Mouse (Mus musculus) myocyte (in vitro differentiated cells): ENCODE data around the gene Hivep2. TPM values are rescaled to one million over a fixed set of nuclear protein-coding genes. Genes with fewer than 3 reads are reported as not detected.

Source experiments
- H3K27me3 ChIP-seq: one replicate; pipeline ENCODE4 v1.6.1; 2011; ENCODE audit not compliant: control insufficient read depth, insufficient read depth, insufficient read length
- H3K36me3 ChIP-seq: one replicate; pipeline ENCODE4 v1.6.1; 2011; ENCODE audit not compliant: control insufficient read depth, insufficient read depth
- H3K4me2 ChIP-seq: one replicate; pipeline ENCODE4 v1.6.1; 2011; ENCODE audit warnings: low read depth, control low read depth
- H3K4me3 ChIP-seq: one replicate; pipeline ENCODE4 v1.5.1; 2011; ENCODE audit warnings: mild to moderate bottlenecking, control low read depth, moderate library complexity
- H3K79me2 ChIP-seq: one replicate; pipeline ENCODE4 v1.6.1; 2011; ENCODE audit not compliant: control insufficient read depth, insufficient read depth
- H3ac ChIP-seq: one replicate; pipeline ENCODE4 v1.6.1; 2011; ENCODE audit not compliant: control insufficient read depth, insufficient read length
- CEBPB ChIP-seq: IDR thresholded peaks from 2 replicates; pipeline ENCODE4 v1.6.1; 2011; ENCODE audit warnings: mild to moderate bottlenecking, moderate library complexity; ENCODE audit not compliant: poor library complexity, insufficient read depth, severe bottlenecking
- E2F4 ChIP-seq: IDR thresholded peaks from one replicate; pipeline ENCODE4 v1.6.1; 2011; ENCODE audit warnings: mild to moderate bottlenecking, control low read depth, moderate library complexity; ENCODE audit not compliant: insufficient read depth
- MAX ChIP-seq: IDR thresholded peaks from one replicate; pipeline ENCODE4 v1.6.1; 2011; ENCODE audit warnings: low read depth, mild to moderate bottlenecking, control low read depth
- MYOD1 ChIP-seq, 3 experiments: IDR thresholded peaks; one replicate each; pipeline ENCODE4 v1.6.1; 2011; ENCODE audit warnings: control low read depth in 2 of 3, low read depth in 2 of 3, mild to moderate bottlenecking in 2 of 3, moderate library complexity in 1 of 3; ENCODE audit not compliant: insufficient read length in 2 of 3, control insufficient read depth in 1 of 3
- MYOG ChIP-seq, 3 experiments: IDR thresholded peaks; one replicate each; pipeline ENCODE4 v1.6.1; 2011; ENCODE audit warnings: control low read depth in 2 of 3, low read depth in 2 of 3, mild to moderate bottlenecking in 2 of 3; ENCODE audit not compliant: insufficient read length in 2 of 3, control insufficient read depth in 1 of 3, insufficient read depth in 1 of 3
- POLR2A ChIP-seq: IDR thresholded peaks from one replicate; pipeline ENCODE4 v1.6.1; 2011; ENCODE audit warnings: low read depth, mild to moderate bottlenecking, control low read depth, moderate library complexity; ENCODE audit not compliant: insufficient read length
- POLR2AphosphoS2 ChIP-seq: IDR thresholded peaks from one replicate; pipeline ENCODE4 v1.6.1; 2011; ENCODE audit warnings: low read depth, control low read depth; ENCODE audit not compliant: insufficient read length
- REST ChIP-seq: IDR thresholded peaks from one replicate; pipeline ENCODE4 v1.6.1; 2011; ENCODE audit warnings: mild to moderate bottlenecking, control low read depth, moderate library complexity; ENCODE audit not compliant: insufficient read depth, insufficient read length
- SRF ChIP-seq: IDR thresholded peaks from one replicate; pipeline ENCODE4 v1.6.1; 2011; ENCODE audit warnings: low read depth; ENCODE audit not compliant: control insufficient read depth, insufficient read length
- TCF12 ChIP-seq: IDR thresholded peaks from one replicate; pipeline ENCODE4 v1.6.1; 2011; ENCODE audit warnings: mild to moderate bottlenecking, control low read depth; ENCODE audit not compliant: poor library complexity, insufficient read depth, severe bottlenecking
- TCF3 ChIP-seq: IDR thresholded peaks from one replicate; pipeline ENCODE4 v1.6.1; 2011; ENCODE audit warnings: low read depth, control low read depth; ENCODE audit not compliant: insufficient read length
- USF1 ChIP-seq: IDR thresholded peaks from one replicate; pipeline ENCODE4 v1.6.1; 2011; ENCODE audit warnings: low read depth, mild to moderate bottlenecking, control low read depth, moderate library complexity
- polyA plus RNA-seq: library from polyadenylated mRNA; unstranded; fragments of >200 nt; fragmentation: generic; extraction: Trizol; gene quantifications from one replicate; pipeline ENCODE4 v1.2.1, GENCODE M21; 2012; ENCODE audit warnings: missing spikeins

Gene Hivep2
- polyA plus RNA-seq, 1 experiment: 9.6 TPM

DNA sequence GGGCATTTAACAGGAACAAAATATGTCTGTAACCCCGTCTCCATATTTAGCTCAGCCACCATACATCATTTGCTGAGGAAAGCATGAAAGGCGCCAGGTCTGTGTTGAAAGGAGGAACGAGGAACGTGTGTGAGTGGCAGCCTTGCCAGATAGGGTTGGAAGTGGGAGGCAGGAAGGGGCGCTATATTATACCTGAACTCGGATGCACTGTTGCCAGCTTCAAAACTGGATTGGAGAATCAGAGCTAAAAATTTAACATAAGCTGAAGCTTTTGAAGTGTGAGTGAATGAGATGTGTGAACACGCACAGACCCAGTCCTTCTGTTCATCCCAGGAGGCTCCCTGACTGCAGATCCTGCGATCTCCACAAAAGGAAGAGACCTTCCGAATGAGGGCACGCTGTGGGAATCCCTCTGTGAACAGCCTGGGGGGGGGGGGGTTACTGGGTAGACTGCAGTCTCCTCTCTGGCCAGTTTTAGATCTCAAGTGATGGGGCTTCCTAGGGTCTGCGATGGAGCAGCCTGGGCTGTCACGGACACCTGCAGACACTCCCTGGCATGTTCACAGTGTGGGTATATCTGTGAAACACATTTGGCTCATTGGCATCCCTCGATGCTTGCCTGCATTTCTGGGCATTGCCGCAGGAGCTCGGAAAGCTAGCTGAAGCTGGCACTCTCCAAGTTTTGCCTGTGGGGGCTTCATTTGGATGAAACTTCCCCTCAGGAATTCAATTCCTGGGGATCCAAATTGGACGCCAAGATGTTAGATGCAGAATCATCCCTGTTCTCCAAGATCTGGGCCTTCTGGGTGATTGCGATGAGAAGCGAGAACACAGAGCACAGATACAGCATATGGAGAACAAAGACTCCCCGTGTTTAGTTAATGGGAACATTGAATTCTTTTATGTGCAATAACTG, 213.8 kb downstream of the Hivep2 start:
- no peak for TF ChIP-seq MAX
- no peak for TF ChIP-seq POLR2AphosphoS2
- TF ChIP-seq TCF3: no peak
- TF ChIP-seq POLR2A: no peak
- no peak for TF ChIP-seq MYOG (IDR thresholded peaks at IDR 0.05; ENCODE audit: control insufficient read depth in 1 of 3, insufficient read depth in 1 of 3, insufficient read length in 2 of 3, low read depth in 2 of 3)
- TF ChIP-seq REST: no peak
- TF ChIP-seq E2F4: no peak
- no peak for TF ChIP-seq TCF12
- TF ChIP-seq USF1: no peak
- TF ChIP-seq SRF: no peak
- no peak for TF ChIP-seq CEBPB
- TF ChIP-seq MYOD1 (IDR thresholded peaks at IDR 0.05; ENCODE audit: control insufficient read depth in 1 of 3, insufficient read length in 2 of 3, low read depth in 2 of 3): no peak
- H3K27me3 ChIP-seq: no peaks in the 10 kb centered on the region
- no peak overlapping the region for H3K4me2 ChIP-seq
- no peaks in the 10 kb centered on the region for H3K79me2 ChIP-seq
- no peaks in the 10 kb centered on the region for H3K36me3 ChIP-seq
- no peak overlapping the region for H3K4me3 ChIP-seq
- no peak overlapping the region for H3ac ChIP-seq

- H3K4me2 ChIP-seq: no peak overlapping the region
- no peaks in the 10 kb centered on the region for H3K79me2 ChIP-seq
- H3K36me3 ChIP-seq: no peaks in the 10 kb centered on the region
- H3K27me3 ChIP-seq: no peaks in the 10 kb centered on the region
- H3K4me3 ChIP-seq: no peak overlapping the region
- TF ChIP-seq POLR2A (no peak), E2F4 (no peak), MAX (no peak), SRF (no peak), MYOG (IDR thresholded peaks at IDR 0.05; ENCODE audit: control insufficient read depth in 1 of 3, insufficient read depth in 1 of 3, insufficient read length in 2 of 3, low read depth in 2 of 3) (no peak), POLR2AphosphoS2 (no peak), TCF3 (no peak), REST (no peak), TCF12 (no peak), USF1 (no peak), CEBPB (no peak)
- no peak overlapping the region for H3ac ChIP-seq
Measured at GRCm38 (mm10) chr10:14186352-14186976, 220.6 kb downstream of the Hivep2 start.

DNA sequence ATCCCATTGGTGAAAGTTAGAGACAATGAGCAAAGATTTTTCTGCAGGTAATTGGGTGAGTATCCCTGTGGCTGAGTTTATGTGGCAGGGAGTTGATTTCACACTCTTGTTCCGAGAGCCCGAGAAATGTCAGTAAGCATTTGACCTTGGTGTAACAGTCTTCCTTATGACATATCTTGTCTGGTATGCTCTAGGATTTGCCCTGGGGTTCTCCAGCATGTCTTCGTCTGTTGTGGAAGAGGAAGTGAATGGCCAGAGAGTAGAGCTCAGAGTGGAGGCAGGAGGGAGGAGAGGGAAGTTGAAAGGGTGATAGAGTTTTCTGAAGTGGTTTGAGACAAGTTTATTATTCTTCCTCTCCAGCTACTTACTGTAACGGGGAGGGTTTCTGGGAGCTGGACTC, 223.2 kb downstream of the Hivep2 start:
- no peak for TF ChIP-seq TCF3
- TF ChIP-seq POLR2A: no peak
- TF ChIP-seq POLR2AphosphoS2: no peak
- no peak for TF ChIP-seq SRF
- no peak for TF ChIP-seq REST
- TF ChIP-seq E2F4: no peak
- no peak for TF ChIP-seq CEBPB
- TF ChIP-seq MAX: no peak
- Histone ChIP-seq H3K36me3 (no peaks in the 10 kb centered on the region), H3K4me2 (no peak overlapping the region), H3K79me2 (no peaks in the 10 kb centered on the region), H3ac (no peak overlapping the region), H3K27me3 (no peaks in the 10 kb centered on the region), H3K4me3 (no peak overlapping the region)

- H3ac ChIP-seq: no peak overlapping the region
- no peak overlapping the region for H3K4me3 ChIP-seq
- no peak for TF ChIP-seq SRF
- no peak for TF ChIP-seq MAX
- TF ChIP-seq POLR2AphosphoS2: no peak
- TF ChIP-seq MYOG (IDR thresholded peaks at IDR 0.05; ENCODE audit: control insufficient read depth in 1 of 3, insufficient read depth in 1 of 3, insufficient read length in 2 of 3, low read depth in 2 of 3): no peak
- TF ChIP-seq USF1: no peak
- no peak for TF ChIP-seq CEBPB
- no peak for TF ChIP-seq TCF3
- no peak for TF ChIP-seq TCF12
- TF ChIP-seq POLR2A: no peak
- no peak for TF ChIP-seq REST
- TF ChIP-seq E2F4: no peak
- no peaks in the 10 kb centered on the region for H3K27me3 ChIP-seq
- H3K36me3 ChIP-seq: no peaks in the 10 kb centered on the region
- no peak overlapping the region for H3K4me2 ChIP-seq
- no peaks in the 10 kb centered on the region for H3K79me2 ChIP-seq
Measured at GRCm38 (mm10) chr10:14191202-14191601, 225.3 kb downstream of the Hivep2 start.

DNA sequence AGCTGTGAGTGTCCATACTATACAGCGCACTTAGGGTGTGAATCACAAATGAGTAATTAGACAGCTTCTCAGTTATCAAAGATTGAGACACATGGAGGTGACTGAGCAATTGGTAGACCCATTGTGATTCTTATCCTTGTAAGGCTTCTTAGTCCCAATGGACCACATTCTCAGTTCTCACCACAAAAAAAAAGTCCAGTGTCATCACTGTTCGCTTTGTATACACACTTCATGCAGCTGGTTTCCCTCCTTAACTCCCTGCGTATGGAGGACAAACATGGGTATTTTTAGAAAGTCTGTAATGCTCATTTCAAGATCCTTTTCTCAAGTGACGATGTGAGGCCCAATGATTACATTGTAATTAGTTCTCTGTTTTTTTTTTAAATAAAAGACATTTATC, 226.3 kb downstream of the Hivep2 start:
- Histone ChIP-seq H3K4me2 (no peak overlapping the region), H3K4me3 (no peak overlapping the region), H3K36me3 (no peaks in the 10 kb centered on the region), H3ac (no peak overlapping the region), H3K79me2 (no peaks in the 10 kb centered on the region), H3K27me3 (no peaks in the 10 kb centered on the region)
- TF ChIP-seq POLR2A: no peak
- TF ChIP-seq POLR2AphosphoS2: no peak
